Mouse (Mus musculus) layer of hippocampus, adult 11-12 months (tissue): ENCODE data around the gene Gm21860.
"Not testable (repeated sequence)": the region's sequence is repeated elsewhere in the genome, so short reads cannot be mapped to it uniquely, and the experiment has no call there.

Experiments used
- DNase-seq: peaks from one replicate; pipeline ENCODE4 v3.0.0; 2022; ENCODE audit warnings: low spot score

Gm21860 gene

GRCm38 (mm10) chrY:90732101-90732542, 22.5 kb downstream of the Gm21860 start:
- DNase-seq = peak; percentile 70

GRCm38 (mm10) chrY:90731593-90731955, 23.0 kb downstream of the Gm21860 start:
- not testable (repeated sequence) for DNase-seq

GRCm38 (mm10) chrY:90730908-90731592, 23.6 kb downstream of the Gm21860 start:
- peak; percentile 44 for DNase-seq

GRCm38 (mm10) chrY:90729816-90730303, 24.8 kb downstream of the Gm21860 start:
- DNase-seq = not testable (repeated sequence)

GRCm38 (mm10) chrY:90728905-90729256, 25.7 kb downstream of the Gm21860 start:
- DNase-seq = peak; percentile 48

GRCm38 (mm10) chrY:90728251-90728904, 26.2 kb downstream of the Gm21860 start:
- not testable (repeated sequence) for DNase-seq

- DNase-seq = not testable (repeated sequence)
These were observed 27.3 kb downstream of the Gm21860 start for GRCm38 (mm10) chrY:90727121-90727908.

- not testable (repeated sequence) for DNase-seq
These were observed 28.7 kb downstream of the Gm21860 start for GRCm38 (mm10) chrY:90725701-90726451.

GRCm38 (mm10) chrY:90725166-90725565, 29.5 kb downstream of the Gm21860 start:
- DNase-seq = not testable (repeated sequence)

- DNase-seq = not testable (repeated sequence)
These were observed 30.5 kb downstream of the Gm21860 start for GRCm38 (mm10) chrY:90724014-90724709.

GRCm38 (mm10) chrY:90723336-90723987, 31.2 kb downstream of the Gm21860 start:
- DNase-seq = peak; percentile 70

- not testable (repeated sequence) for DNase-seq
These were observed 34.1 kb downstream of the Gm21860 start for GRCm38 (mm10) chrY:90720505-90720904.

GRCm38 (mm10) chrY:90719403-90720232, 35.0 kb downstream of the Gm21860 start:
- not testable (repeated sequence) for DNase-seq

GRCm38 (mm10) chrY:90718583-90719402, 35.8 kb downstream of the Gm21860 start:
- DNase-seq = peak; percentile 79

GRCm38 (mm10) chrY:90718021-90718420, 36.6 kb downstream of the Gm21860 start:
- DNase-seq = not testable (repeated sequence)

GRCm38 (mm10) chrY:90717496-90717895, 37.1 kb downstream of the Gm21860 start:
- DNase-seq = not testable (repeated sequence)
